8 mouse cellular contexts compared by ENCODE assay signal in the genomic region with DNA sequence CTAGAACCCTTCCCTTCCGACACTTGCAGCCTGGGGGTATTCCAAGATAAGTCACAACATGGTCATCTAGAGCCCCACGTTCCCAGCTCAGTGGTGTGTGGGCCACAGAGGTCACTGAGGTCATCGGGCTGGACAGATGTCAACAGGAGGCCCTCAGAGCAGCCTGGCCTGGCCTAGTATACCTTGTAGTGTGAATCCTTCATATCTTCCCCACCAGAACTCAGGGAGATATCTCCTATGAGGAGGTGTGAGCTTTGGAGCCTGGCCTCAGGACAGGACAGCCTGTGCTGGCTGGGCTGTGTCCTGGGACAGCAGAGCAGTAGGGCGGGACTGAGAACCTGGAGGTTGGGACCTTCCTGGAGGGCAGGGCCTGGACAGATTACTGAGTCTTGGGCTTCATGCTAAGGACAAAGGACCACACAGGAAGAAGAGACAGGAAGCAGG. TPM values are rescaled to one million over a fixed set of nuclear protein-coding genes. Genes with fewer than 3 reads are reported as not detected.
DNase-seq lines count a peak whose midpoint lies in the region; ATAC-seq lines count a peak whose summit lies in the region.

No protein-coding gene starts in this region.

- H3K36me3 ChIP-seq in kidney, embryonic 14.5 days (ENCODE audit: control insufficient read depth, insufficient read depth, low read length), result peaks cover 39% of the 10 kb centered on the region
- H3K36me3 ChIP-seq in stomach, embryonic 16.5 days (ENCODE audit: control insufficient read depth, insufficient read depth, low read length), result peaks cover 13% of the 10 kb centered on the region; the same call in 1 of the 2 replicates

- no peaks in the 10 kb centered on the region for H3K9me3 ChIP-seq in kidney, embryonic 14.5 days (ENCODE audit: control insufficient read depth, low read length)
- H3K9me3 ChIP-seq in stomach, embryonic 16.5 days (replicated peaks; ENCODE audit: control insufficient read depth, low read length), result no peaks in the 10 kb centered on the region

- peak overlapping the region; percentile 98; the same call in 1 of the 2 replicates for H3K27ac ChIP-seq in kidney, embryonic 14.5 days (ENCODE audit: low read depth, low read length)
- H3K27ac ChIP-seq in stomach, embryonic 16.5 days (ENCODE audit: low read length), result peak overlapping the region; percentile 99

- no peak overlapping the region for H3K9ac ChIP-seq in kidney, embryonic 14.5 days (ENCODE audit: low read depth, low read length)
- H3K9ac ChIP-seq in stomach, embryonic 16.5 days (ENCODE audit: low read length), result peak overlapping the region; percentile 93

- peak; percentile 50 for DNase-seq in cerebellum, adult 8-10 months
- DNase-seq in cerebellum, postnatal 4 days (ENCODE audit: low spot score in 2 of 2), result no peak
- peak; percentile 32 to 53 for DNase-seq in spleen, postnatal 10 days (ENCODE audit: low spot score in 2 of 2)
- DNase-seq in spleen, adult 18-20 months, result no peak
- DNase-seq in MN1 (ENCODE audit: low spot score), result no peak
- DNase-seq in yolk sac, embryonic 10.5 days (ENCODE audit: low spot score), result no peak

- peaks cover 27% of the 10 kb centered on the region for H3K4me1 ChIP-seq in kidney, embryonic 14.5 days (ENCODE audit: control insufficient read depth, insufficient read depth, low read length)
- H3K4me1 ChIP-seq in stomach, embryonic 16.5 days (ENCODE audit: control insufficient read depth, insufficient read depth, low read length), result peaks cover 46% of the 10 kb centered on the region

- 0 out of 2 replicates have a peak overlapping the region, but pooled peaks have one; percentile 6 for H3K4me3 ChIP-seq in kidney, embryonic 14.5 days (ENCODE audit: low read length)
- no peak overlapping the region for H3K4me3 ChIP-seq in stomach, embryonic 16.5 days (replicated peaks; ENCODE audit: low read length)

- no peaks in the 10 kb centered on the region for H3K27me3 ChIP-seq in kidney, embryonic 14.5 days (ENCODE audit: control insufficient read depth, insufficient read depth, low read length)
- H3K27me3 ChIP-seq in stomach, embryonic 16.5 days (ENCODE audit: control insufficient read depth, insufficient read depth, low read length), result no peaks in the 10 kb centered on the region

- WGBS in kidney, embryonic 14.5 days, result 61% methylated on average over 4 of the region's 4 CpGs
- 57% methylated on average over 4 of the region's 4 CpGs for WGBS in stomach, embryonic 16.5 days

- no peak overlapping the region for H3K4me2 ChIP-seq in kidney, embryonic 14.5 days (replicated peaks; ENCODE audit: low read depth, low read length)
- H3K4me2 ChIP-seq in stomach, embryonic 16.5 days (ENCODE audit: low read depth, low read length), result peak overlapping the region; percentile 60; the same call in 1 of the 2 replicates

- ATAC-seq in kidney, embryonic 14.5 days (ENCODE audit: low FRiP score, low TSS enrichment), result no peak
- ATAC-seq in stomach, embryonic 16.5 days (ENCODE audit: insufficient read depth, low FRiP score), result no peak

RNA-seq across cellular contexts. Expression of a gene that starts 1.5 kb away (rescaled TPM):
- 42.3 and 46.2 TPM in 2 replicates for polyA plus RNA-seq in kidney, embryonic 14.5 days (2014; fragmentation: Nextera tagmentation; extraction: Ambion mirVana)
- polyA plus RNA-seq in stomach, embryonic 16.5 days (2015; fragmentation: Nextera tagmentation; extraction: Ambion mirVana), result 7.8 and 9.8 TPM in 2 replicates

RNA-seq across cellular contexts. Expression of a gene that starts 6.0 kb away (rescaled TPM):
- polyA plus RNA-seq in kidney, embryonic 14.5 days (2014; fragmentation: Nextera tagmentation; extraction: Ambion mirVana), result 8.1 and 8.4 TPM in 2 replicates
- 3.1 and 3.9 TPM in 2 replicates for polyA plus RNA-seq in stomach, embryonic 16.5 days (2015; fragmentation: Nextera tagmentation; extraction: Ambion mirVana)

RNA-seq across cellular contexts. Expression of a gene that starts 8.2 kb away (rescaled TPM):
- polyA plus RNA-seq in kidney, embryonic 14.5 days (2014; fragmentation: Nextera tagmentation; extraction: Ambion mirVana), result 519 and 582 TPM in 2 replicates
- polyA plus RNA-seq in stomach, embryonic 16.5 days (2015; fragmentation: Nextera tagmentation; extraction: Ambion mirVana), result 536 and 594 TPM in 2 replicates

RNA-seq across cellular contexts. Expression of a gene that starts 19.2 kb away (rescaled TPM):
- 80.0 and 104 TPM in 2 replicates for polyA plus RNA-seq in kidney, embryonic 14.5 days (2014; fragmentation: Nextera tagmentation; extraction: Ambion mirVana)
- 69.8 and 80.8 TPM in 2 replicates for polyA plus RNA-seq in stomach, embryonic 16.5 days (2015; fragmentation: Nextera tagmentation; extraction: Ambion mirVana)

RNA-seq across cellular contexts. Expression of a gene that starts 26.2 kb away (rescaled TPM):
- 10.3 and 12.1 TPM in 2 replicates for polyA plus RNA-seq in kidney, embryonic 14.5 days (2014; fragmentation: Nextera tagmentation; extraction: Ambion mirVana)
- 16.4 and 16.6 TPM in 2 replicates for polyA plus RNA-seq in stomach, embryonic 16.5 days (2015; fragmentation: Nextera tagmentation; extraction: Ambion mirVana)

Comparison
In these comparisons a context has a peak if more than half of its experiments do, and no peak if none do; other contexts are left out.
1. DNase-seq: peak in cerebellum, adult 8-10 months (single experiment) and spleen, postnatal 10 days (2 of 2); none in cerebellum, postnatal 4 days (0 of 2), spleen, adult 18-20 months (0 of 2), MN1 (single experiment) and yolk sac, embryonic 10.5 days (single experiment).